Mouse (Mus musculus) left cerebral cortex, postnatal 4 days (tissue): ENCODE measurements around the gene Rpf2. TPM values are rescaled to one million over a fixed set of nuclear protein-coding genes. Genes with fewer than 3 reads are reported as not detected.

Experiments used
- DNase-seq: peaks from one replicate; pipeline ENCODE4 v3.0.0-alpha.2; 2022
- intact Hi-C: fragments of 180-260 bp; cut with DNase I; formaldehyde crosslinking; loops from one replicate; pipeline ENCODE4 v1.15.1; 2025
- total RNA-seq, 2 experiments: library from RNA; stranded (reverse); gene quantifications; 2 replicates each; pipeline ENCODE4 v1.2.3; 2021

The Rpf2 gene
- total RNA-seq, result 10 to 100 TPM; 30.0 to 36.4 TPM

DNA sequence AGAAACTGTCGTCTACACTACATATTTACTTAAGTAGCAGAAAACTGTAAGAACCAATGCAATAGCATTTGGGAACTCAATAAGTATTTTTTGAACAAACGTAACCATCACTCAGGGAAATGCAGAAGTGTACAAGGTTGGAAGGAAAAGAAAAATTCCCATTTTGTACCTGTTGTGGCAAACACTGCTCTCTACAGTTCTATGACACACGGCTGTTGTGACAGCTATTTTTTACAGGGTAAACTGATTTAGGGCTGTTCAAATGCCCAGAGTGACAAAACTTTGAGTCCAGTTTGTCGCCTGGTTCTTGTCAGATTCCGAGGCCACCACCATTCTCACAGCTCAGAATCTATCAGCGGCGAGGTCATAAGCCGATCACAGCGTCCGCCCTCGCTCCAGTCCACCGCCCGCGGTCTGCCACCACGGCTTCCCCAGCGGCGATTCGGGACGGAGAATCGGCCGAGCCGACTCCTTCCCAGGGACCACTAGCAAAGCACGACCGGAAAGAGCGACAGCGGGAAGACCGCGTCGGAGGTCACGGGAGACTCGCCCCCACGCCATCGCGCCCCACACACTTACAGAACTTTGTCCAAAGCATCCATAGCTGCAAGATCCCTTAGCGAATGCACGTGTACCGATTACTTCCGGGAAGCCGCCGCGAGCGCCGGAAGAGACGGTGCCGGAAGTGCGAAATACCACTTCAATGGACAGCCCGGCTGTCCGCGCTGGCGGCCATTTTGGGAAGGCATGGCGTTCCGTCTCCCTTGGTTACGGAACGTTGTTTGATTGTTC, at the start of gene Rpf2:
TSS of gene Rpf2 (minus strand) at position 663 of the 792 bp plus-strand sequence.
- intact Hi-C loops, result no loop called here
- DNase-seq, result peak; percentile 85

DNA sequence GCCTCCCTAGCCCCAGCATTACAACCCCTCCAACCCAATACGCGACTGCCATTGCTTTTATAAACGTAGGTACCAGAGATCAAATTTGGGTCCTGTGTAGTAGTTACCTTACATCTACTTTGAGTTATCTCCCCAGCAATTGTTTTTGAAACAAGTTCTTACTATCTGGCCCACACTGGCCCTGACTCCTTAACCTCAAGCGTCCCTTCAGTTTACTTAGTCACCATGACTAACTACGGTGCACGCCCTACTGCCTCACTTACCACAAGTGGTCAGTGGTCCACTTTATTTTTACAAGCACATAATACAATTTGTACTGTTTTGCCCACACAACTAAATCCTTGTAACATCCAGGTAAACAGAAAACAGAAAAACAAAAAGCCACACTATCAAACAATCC, 45.8 kb upstream of the Rpf2 start:
- intact Hi-C loops, result no loop called here
- DNase-seq, result no peak

DNA sequence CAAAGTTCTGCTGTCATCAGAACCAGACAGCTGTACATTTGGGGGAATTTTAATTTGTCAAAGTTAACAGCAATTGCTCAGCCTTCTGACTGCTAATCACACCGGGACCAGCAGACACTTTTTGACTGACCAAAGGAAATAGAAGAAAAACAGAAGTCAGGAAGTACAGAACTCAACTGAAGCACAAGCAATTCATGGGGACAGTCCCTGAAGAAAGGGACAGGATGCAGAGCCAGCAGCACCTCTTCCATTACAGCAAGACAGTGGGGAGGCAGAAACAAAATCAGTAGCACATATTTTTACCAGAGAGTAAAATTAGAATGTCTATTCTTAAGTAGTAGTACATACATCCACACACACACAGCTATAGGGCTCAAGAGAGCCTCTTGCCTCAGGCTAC, 39.9 kb upstream of the Rpf2 start:
- DNase-seq, result no peak
- intact Hi-C loops, result no loop called here

DNA sequence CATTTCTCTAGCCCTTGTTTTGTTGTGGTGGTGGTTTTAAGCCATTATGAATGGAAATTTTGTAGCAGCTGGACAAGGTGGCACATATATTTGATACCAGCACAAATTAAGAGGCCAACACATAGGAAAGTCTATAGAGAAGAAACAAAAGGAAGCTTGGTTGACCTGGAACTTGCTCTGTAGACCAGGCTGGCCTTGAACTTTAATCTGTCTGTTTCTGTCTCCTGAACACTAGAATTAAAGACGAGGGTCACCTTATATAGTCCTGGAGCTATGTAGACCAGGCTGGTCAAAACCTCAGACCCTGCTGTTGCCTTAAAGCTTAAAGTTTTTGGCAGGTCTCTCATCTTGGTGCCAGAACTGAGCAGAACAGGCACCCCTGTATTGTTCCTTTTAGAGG, 38.7 kb upstream of the Rpf2 start:
- intact Hi-C loops, result no loop called here

DNA sequence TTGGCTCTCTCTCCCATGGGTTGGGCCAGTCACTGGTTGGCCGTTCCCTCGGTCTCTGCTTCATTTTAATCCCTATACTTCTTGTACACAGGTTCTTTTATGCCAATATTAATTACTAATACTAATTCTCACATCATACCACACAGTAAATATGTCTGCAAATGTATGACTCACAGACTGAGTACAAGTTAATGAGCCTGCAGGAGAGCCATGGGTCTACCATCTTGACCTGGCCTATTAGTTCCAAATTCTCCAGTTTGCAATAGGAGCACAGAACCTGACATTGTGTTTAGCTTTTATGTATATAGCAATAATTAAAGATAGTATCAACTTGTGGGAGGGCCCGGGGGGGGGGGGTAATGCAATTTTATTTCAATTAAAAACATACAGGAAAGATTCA, 38.2 kb upstream of the Rpf2 start:
- intact Hi-C loops, result no loop called here
- DNase-seq, result no peak

More for the DNA sequence above, 38.7 kb upstream of the Rpf2 start:
- no peak for DNase-seq

DNA sequence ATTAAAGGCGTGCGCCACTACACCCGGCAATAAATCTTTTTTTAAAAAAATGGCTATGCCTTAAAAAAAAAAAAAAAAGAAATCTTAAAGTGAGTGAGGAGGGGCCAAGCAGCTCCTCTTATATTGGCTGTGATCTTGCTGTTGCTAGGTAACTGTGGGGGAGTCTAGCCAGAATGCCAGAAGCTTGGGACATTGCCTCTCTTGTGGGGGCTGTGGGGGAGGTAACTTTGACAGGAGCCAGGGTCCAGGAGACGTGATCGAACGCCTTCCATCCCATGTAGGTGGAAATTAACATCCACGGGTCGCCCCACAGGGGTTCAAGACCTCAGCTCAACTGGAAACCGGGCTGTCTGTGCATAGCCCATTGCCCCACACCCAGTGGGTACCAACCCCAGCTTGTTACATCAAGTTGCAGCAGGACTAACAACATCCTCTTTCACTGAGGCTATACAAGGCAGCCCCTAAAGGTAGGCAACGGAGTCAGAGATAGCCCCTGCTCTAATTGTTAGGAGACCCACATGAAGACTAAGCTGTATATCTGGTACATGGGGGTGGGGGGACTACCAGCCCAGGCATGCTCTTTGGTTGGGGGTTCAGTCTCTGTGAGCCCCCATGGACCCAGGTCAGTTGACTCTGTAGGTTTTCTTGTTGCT, 37.5 kb upstream of the Rpf2 start:
- DNase-seq, result no peak
- intact Hi-C loops, result no loop called here

DNA sequence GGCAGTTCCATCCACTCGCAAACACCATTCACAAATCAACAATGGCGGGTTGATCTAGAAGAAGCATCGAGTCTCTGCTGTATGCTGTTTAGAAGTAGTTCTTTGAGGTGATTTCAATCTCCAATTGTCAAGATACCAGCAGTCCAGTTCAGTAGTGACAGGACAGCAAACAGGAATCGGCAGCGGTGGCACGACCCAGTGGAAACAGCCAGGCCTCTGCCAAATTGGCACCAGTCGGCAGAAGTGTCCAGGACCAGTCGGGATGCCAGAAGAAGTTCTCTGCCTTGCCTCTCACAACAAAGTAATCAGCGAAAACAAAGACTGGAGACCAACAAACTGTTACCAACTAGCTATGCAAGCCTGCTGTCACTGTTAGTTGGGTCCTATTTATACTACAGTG, 36.8 kb upstream of the Rpf2 start:
- no peak for DNase-seq

DNA sequence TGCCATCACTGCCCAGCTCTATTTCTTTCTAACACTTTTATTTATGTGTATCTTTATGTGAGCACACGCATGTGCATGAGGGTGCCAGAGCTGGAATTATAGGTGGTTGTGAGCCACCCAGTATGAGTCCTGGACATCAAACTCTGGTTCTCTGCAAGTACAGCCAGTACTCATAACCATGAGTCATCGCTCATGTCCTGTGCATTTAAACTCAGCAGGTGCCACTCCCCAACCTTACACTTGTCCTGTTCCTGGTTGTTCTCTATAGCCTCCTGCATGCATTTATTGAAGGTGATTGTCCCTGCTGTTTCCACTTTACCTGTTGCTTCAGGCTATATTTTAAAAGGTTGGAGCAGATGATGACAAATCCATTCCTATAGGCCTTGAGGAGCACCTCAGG, 34.7 kb upstream of the Rpf2 start:
- no peak for DNase-seq

More for the DNA sequence above, 36.8 kb upstream of the Rpf2 start:
- intact Hi-C loops, result no loop called here

DNA sequence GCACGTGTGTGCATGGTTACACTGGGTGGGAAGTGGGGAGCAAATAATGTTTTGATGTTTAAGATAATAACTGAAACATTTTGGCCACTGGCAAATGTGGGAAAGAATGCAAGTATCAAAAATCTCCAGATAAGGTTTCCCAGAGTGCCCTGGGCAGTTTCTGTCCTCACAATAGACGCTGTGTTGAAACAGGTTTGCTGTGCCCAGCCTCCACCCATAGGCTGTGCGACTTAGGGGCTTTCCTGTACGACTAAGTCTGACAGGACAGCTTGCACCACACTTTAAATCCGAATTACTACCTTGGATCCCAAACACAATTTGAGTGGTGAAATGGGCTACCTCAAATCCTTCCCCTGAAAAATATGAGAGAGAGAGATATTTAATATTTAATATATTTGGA, 31.5 kb upstream of the Rpf2 start:
- no peak for DNase-seq
- intact Hi-C loops, result no loop called here

More for the DNA sequence above, 34.7 kb upstream of the Rpf2 start:
- intact Hi-C loops, result no loop called here

DNA sequence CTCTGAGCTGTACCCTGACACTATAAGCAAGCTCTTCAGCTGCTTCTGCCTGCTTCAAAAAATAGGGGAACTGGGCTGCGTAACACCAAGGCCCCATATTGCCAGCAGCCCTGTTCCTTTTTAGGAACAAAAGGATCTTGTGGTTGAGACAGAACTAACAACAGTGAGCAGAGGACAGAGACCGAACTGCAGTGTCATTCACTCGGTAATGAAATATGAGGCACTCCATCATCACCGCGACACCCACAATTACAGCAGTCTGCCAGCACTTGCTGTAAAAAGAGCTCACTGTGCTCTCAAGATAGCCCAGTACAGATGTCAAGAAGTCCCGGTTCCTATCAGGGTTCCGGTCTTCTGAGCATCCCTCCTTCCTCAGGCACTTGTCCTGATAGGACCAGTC, 29.2 kb upstream of the Rpf2 start:
- DNase-seq, result no peak
- intact Hi-C loops, result no loop called here

GRCm38 (mm10) chr10:40273938-40274337, 27.1 kb upstream of the Rpf2 start:
- intact Hi-C loops, result no loop called here
- no peak for DNase-seq

DNA sequence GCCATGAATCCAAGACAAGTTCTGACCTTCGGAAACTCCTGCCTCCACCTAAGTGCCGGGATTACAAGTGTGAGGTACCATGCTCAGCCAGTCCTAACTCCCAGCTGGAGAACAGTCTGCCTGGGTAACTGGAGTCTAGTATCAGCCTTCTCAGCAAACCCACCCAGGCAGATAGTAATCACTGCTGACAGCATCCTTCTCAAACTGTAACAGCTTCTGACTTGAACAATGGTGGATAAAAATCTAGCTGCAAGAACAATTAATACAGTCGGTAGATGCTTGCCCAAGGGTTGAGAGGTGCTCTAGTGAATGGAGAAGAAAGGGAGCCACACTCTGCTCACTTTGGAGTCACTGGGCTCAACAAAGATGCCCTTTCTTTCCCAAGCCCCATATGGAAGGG, 24.4 kb upstream of the Rpf2 start:
- intact Hi-C loops, result no loop called here
- no peak for DNase-seq

GRCm38 (mm10) chr10:40264920-40265319, 18.1 kb upstream of the Rpf2 start:
- DNase-seq, result no peak
- intact Hi-C loops, result no loop called here

DNA sequence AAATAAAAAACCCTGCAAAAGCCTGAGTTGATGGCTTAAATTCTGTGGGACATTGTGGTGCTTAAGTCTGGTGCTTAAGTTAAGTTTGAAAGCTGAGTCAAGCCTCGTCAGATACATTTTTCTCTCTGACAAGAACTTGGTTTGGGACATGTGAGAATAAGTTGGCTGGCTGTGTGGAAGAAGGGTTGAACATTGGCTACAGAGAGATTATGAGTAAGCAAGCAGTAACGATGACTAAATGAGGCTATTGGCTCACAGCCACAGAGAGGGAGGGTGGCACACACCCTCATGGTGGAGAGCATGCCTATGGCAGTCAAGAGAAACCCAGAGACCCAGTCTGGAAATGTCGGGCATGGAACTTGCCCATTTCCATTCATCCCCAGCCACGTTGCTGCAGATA, 16.9 kb upstream of the Rpf2 start:
- DNase-seq, result no peak
- intact Hi-C loops, result no loop called here

- DNase-seq, result no peak
- intact Hi-C loops, result no loop called here
These were observed 15.4 kb upstream of the Rpf2 start for GRCm38 (mm10) chr10:40262200-40262599.

DNA sequence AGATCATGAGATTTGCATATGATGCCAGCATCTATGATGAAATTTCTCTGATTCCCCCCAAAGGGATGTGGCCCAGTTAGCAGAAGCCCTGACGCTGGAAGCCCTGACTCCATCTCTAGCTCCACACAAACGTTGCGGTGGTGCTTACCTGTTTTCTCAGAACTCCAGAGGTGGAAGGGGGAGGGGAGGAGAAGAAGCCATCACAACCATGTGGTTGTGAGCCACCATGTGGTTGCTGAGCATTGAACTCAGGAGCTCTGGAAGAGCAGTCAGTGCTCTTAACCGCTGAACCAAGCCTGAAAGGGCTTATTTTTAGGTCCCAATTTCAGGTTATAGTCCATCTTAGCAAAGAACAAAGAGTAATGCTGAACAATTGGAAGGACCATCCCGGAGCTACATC, 13.5 kb upstream of the Rpf2 start:
- intact Hi-C loops, result no loop called here
- no peak for DNase-seq

DNA sequence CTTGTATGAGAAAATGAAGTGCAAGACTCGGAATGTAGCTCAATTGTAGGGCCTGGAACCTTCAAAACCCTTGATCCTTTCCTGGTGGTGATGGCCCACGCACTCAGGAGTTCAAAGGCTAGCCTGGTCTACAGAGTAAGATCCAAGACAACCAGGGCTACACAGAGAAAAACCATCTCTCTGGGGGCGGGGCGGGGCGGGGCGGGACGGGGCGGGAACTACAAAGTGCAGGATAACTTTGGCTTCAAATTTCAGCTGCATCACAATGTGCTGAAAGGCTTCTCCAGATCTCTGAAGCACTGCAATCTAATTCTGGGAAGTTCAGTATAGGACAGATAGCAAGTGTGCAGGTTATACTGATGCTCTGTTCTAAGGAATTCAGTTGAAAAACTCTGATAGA, 12.7 kb upstream of the Rpf2 start:
- intact Hi-C loops, result loop anchor here (2.0 kb wide), 1 partner anchor 267 kb away; no protein-coding TSS in a partner anchor

GRCm38 (mm10) chr10:40258976-40259375, 12.1 kb upstream of the Rpf2 start:
- DNase-seq, result peak; percentile 14
- intact Hi-C loops, result loop anchor here (2.0 kb wide), 1 partner anchor 268 kb away; no protein-coding TSS in a partner anchor

More for the DNA sequence above, 12.7 kb upstream of the Rpf2 start:
- no peak for DNase-seq

GRCm38 (mm10) chr10:40258401-40258966, 11.6 kb upstream of the Rpf2 start:
- DNase-seq, result peak; percentile 64

GRCm38 (mm10) chr10:40257414-40258255, 10.8 kb upstream of the Rpf2 start, which contains the start of gene Gtf3c6:
Gene Gtf3c6 (minus strand): TSS chr10:40258108.
- peak; percentile 97 for DNase-seq
- intact Hi-C loops, result loop anchor here (2.0 kb wide), 1 partner anchor 269 kb away; no protein-coding TSS in a partner anchor

More at GRCm38 (mm10) chr10:40258401-40258966, 11.6 kb upstream of the Rpf2 start:
- intact Hi-C loops, result loop anchor here (2.0 kb wide), 1 partner anchor 268 kb away; no protein-coding TSS in a partner anchor

DNA sequence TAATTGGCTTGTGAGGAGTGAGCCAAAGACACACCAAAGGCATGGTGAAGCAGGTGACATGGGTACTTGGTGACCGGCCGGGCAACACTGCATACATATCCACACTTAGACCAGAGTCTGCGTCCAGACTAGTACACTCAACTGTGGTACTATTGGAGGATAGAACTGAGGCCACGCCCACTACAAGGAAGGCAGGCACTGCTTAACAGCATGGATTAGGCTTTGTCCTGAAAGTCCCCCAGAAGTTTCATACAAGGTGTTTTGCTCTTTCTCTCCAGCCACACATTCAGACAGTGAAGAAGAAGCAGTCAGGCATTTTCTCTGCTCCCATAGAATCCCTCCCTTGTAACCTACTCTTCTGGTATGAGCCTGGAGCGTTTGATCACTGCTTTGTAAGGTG, 9.9 kb upstream of the Rpf2 start:
- intact Hi-C loops, result no loop called here
- peak; percentile 60 for DNase-seq
